Mouse (Mus musculus) Patski (cell line): ENCODE results near the gene Rab7b. TPM values are rescaled to one million over a fixed set of nuclear protein-coding genes. Genes with fewer than 3 reads are reported as not detected.

ENCODE experiments used
- ATAC-seq: fragments of 100-300 bp; one replicate; pipeline ENCODE4 v1.8.0; 2021
- CTCF ChIA-PET: fragments of 350-600 bp; sonication (Branson Sonifier 250); formaldehyde crosslinking; loops from one replicate; lab custom pipeline; 2022; ENCODE audit warnings: inconsistent platforms; lab: Charles Lee
- POLR2A ChIA-PET: fragments of 350-600 bp; sonication (Branson Sonifier 250); formaldehyde crosslinking; loops from one replicate; lab custom pipeline; 2022; ENCODE audit warnings: antibody characterized with exemption, inconsistent platforms; lab: Charles Lee
- DNase-seq: peaks from one replicate; pipeline ENCODE4 v3.0.0-alpha.2; 2011; ENCODE audit warnings: low read depth, low spot score
- H3K27me3 ChIP-seq: fragments of 371-371 bp; one replicate; pipeline ENCODE4 v1.5.1; 2021
- CTCF ChIP-seq: fragments of 100-300 bp; IDR thresholded peaks from one replicate; pipeline ENCODE4 v1.5.1; 2021
- in situ Hi-C: fragments of 300-500 bp; cut with MboI; formaldehyde crosslinking; loops from 3 replicates; pipeline ENCODE4 v1.11.1; 2018; ENCODE audit warnings: low pct_unique_long_range_greater_than_20kb, mixed read lengths
- polyA plus RNA-seq: library from polyadenylated mRNA; unstranded; gene quantifications from one replicate; pipeline ENCODE4 v1.2.3, GENCODE M21; 2021

Rab7b gene
- polyA plus RNA-seq, 1 experiment from 2014 or later, result 0.82 TPM

DNA sequence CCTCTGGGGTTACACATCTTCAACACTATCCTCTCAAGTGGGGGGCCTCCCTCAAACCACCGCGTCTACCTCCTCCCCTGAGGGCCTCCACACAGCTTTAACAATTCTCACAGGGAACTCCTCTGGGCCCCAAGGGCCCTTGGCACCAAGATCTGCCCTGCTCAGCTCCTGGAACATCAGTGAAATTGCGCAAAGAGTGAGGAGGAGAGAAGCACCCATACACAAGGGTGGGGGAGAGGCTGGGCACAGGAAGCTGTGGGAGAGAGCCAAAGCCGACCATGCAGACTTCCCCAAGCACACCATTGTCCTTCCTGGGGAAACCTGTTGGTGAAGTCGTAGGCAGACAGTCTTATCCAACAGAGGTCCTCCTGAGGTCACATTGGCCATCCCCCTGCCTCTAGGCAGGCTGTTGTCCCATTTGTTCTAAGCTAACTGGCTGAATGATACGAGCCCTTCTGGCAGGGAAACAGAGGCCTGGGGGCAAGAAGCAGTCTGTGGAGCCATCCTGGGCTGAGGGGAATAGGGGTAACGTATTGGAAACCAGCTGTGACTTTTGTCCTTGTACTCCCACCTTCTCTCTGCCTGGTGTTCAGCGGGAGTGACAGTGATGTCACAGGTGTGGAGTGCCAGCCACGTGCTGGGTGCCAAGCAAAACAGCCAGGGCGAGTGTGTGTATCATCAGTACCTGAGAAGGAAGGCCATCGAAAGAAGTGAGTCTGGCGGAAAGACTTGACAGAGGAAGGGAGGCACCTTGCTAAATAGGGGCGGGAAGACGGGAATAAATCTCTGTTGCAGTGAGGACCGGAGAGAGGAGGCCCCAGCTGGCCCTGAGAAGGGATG is 61.4 kb downstream of the Rab7b start:
- DNase-seq (no peak), ATAC-seq (no peak)
- TF ChIP-seq CTCF, result no peak
- ChIA-PET POLR2A (interaction anchor here (1.0 kb wide), 1 partner anchor 19 kb away, joined by 3 read pairs; no protein-coding TSS in a partner anchor), CTCF (interaction anchor here (1.4 to 1.6 kb wide), 2 partner anchors 28 to 38 kb away, joined by 3 to 5 read pairs; no protein-coding TSS in a partner anchor)
- in situ Hi-C loops, result loop anchor here (25.0 kb wide), 1 partner anchor 537 kb away; the partner anchor contains the start of gene Klhdc8a
- no peaks in the 10 kb centered on the region for H3K27me3 ChIP-seq

DNA sequence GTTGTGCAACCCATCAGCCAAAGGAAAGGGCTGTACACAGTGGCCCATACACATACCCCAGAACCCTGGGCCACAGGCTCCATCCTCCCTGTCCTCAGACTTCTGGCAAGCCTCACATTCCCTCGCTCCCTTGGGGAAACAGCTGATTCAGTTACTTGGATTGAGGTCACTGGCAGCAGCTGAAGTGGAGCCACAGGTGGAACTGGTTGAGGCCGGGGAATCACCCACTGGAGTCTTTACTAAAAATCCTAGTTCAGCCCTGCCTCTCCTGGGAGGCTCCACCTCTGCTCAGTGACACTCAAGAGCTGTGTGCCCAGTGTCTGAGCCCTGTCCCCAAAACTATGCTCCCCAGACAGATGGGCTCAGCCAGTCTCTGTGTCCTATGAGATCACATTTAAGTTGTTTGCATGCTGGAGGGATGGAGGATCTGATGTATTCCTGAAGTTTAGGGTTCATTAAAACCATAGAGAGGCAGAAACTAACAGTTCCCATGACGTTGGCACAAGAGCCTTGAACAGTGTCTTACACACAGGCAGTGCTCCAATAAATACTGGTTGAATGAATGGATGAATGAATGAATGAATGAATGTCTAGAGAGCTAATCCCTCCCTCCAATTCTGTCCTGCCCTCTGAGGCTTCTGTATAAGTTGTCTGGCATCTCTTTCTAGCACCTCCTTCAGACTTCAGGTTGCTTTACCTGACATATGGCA is 62.8 kb downstream of the Rab7b start:
- TF ChIP-seq CTCF, result no peak
- POLR2A ChIA-PET, result no interaction called here
- in situ Hi-C loops, result no loop called here
- no peak for DNase-seq
- CTCF ChIA-PET, result interaction anchor here (1.4 kb wide), 1 partner anchor 39 kb away, joined by 5 read pairs; no protein-coding TSS in a partner anchor
- no peak for ATAC-seq
- peaks cover 3% of the 10 kb centered on the region for H3K27me3 ChIP-seq

DNA sequence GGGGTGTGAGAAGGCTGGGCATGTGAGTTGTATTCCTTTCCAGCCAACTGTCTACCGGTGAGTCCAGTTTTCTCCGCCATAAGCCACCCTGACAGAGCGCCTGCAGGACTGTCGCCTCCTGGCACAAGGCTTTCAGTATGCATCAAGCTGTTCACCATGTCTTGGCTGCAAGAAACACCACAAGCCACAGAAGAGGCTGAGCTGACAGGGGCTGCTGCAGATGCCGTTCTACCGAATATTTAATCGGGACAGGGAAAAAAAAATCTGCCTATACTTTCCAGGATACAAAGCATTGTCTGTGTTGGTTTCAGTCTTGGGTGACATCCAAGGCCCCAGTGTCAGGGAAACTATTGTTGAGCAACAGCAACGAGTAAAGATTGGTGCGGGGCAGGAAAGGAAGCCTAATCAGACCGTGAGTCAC is 63.4 kb downstream of the Rab7b start:
- CTCF ChIA-PET, result no interaction called here
- no peak for ATAC-seq
- in situ Hi-C loops, result no loop called here
- peaks cover 3% of the 10 kb centered on the region for H3K27me3 ChIP-seq
- no peak for TF ChIP-seq CTCF
- no peak for DNase-seq
- POLR2A ChIA-PET, result no interaction called here

DNA sequence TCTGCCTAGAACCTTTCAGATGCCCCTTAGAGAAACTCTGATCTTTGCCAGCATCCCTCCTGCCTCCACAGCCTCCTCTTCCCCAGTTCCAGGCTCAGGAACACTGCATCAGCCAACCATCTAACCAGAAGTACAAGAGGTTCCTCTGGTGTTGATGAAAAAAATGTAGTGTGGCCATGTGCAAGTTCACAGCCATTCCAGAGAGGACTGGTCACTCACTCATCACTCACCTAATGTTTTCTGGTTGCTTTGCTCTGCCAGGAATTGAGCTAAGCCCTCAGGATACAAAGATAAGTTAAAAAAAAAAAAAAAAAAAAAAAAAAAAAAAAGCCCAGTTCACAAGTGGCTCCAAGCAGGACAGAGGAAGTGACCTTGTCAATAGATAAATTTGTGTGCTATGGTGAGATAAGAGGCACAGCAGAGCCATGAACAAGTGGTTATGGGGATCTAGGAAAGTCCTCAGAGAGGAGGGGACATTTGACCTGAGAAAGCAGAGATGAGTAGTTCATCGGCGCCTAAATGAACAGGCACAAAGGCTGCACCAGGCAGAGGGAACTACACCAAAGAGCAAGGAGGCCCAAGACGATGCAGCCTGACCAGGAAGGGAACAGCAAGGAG is 65.8 kb downstream of the Rab7b start:
- ChIA-PET CTCF (interaction anchor here (1.2 to 1.9 kb wide), 2 partner anchors 10 to 47 kb away, joined by 3 to 4 read pairs; no protein-coding TSS in a partner anchor), POLR2A (interaction anchor here (0.6 kb wide), 1 partner anchor 28 kb away, joined by 4 read pairs; no protein-coding TSS in a partner anchor)
- DNase-seq (no peak), ATAC-seq (no peak)
- H3K27me3 ChIP-seq, result peaks cover 3% of the 10 kb centered on the region
- in situ Hi-C loops, result no loop called here
- TF ChIP-seq CTCF, result no peak

- TF ChIP-seq CTCF, result no peak
- POLR2A ChIA-PET, result no interaction called here
- in situ Hi-C loops, result no loop called here
- peaks cover 3% of the 10 kb centered on the region for H3K27me3 ChIP-seq
- CTCF ChIA-PET, result interaction anchor here (1.2 to 1.9 kb wide), 2 partner anchors 9 to 47 kb away, joined by 3 to 4 read pairs; no protein-coding TSS in a partner anchor
- no peak for ATAC-seq
- DNase-seq, result no peak
Observed at GRCm38 (mm10) chr1:131754916-131755315, 66.4 kb downstream of the Rab7b start.

DNA sequence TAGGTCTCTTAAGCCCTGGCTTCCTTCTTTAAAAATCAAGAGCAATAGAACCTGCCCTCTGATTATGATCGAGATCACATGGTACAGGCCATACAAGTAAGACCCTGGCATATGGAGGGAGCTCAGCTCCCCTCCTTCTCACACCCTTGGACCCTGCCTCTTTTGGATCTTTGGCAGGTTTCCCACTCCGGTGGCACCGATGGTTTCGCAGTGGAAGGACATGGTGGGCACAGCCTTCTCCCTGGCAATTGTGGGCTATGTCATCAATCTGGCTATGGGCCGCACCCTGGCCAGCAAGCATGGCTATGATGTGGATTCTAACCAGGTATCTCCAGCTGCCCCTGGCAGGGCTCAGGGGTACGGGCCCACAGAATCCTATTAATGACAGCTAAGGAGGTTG is 68.7 kb downstream of the Rab7b start:
- H3K27me3 ChIP-seq, result peaks cover 3% of the 10 kb centered on the region
- no peak for ATAC-seq
- CTCF ChIA-PET, result interaction anchor here (1.1 to 3.8 kb wide), 3 partner anchors 18 to 45 kb away, joined by 3 to 13 read pairs (median 3); no protein-coding TSS in a partner anchor
- in situ Hi-C loops, result no loop called here
- POLR2A ChIA-PET, result no interaction called here
- no peak for TF ChIP-seq CTCF
- no peak for DNase-seq

- no peak for DNase-seq
- peaks cover 3% of the 10 kb centered on the region for H3K27me3 ChIP-seq
- ChIA-PET CTCF (interaction anchor here (3.8 kb wide), 1 partner anchor 47 kb away, joined by 13 read pairs; no protein-coding TSS in a partner anchor), POLR2A (no interaction called here)
- TF ChIP-seq CTCF, result no peak
- in situ Hi-C loops, result no loop called here
- no peak for ATAC-seq
Observed at GRCm38 (mm10) chr1:131758796-131759195, 70.3 kb downstream of the Rab7b start.

DNA sequence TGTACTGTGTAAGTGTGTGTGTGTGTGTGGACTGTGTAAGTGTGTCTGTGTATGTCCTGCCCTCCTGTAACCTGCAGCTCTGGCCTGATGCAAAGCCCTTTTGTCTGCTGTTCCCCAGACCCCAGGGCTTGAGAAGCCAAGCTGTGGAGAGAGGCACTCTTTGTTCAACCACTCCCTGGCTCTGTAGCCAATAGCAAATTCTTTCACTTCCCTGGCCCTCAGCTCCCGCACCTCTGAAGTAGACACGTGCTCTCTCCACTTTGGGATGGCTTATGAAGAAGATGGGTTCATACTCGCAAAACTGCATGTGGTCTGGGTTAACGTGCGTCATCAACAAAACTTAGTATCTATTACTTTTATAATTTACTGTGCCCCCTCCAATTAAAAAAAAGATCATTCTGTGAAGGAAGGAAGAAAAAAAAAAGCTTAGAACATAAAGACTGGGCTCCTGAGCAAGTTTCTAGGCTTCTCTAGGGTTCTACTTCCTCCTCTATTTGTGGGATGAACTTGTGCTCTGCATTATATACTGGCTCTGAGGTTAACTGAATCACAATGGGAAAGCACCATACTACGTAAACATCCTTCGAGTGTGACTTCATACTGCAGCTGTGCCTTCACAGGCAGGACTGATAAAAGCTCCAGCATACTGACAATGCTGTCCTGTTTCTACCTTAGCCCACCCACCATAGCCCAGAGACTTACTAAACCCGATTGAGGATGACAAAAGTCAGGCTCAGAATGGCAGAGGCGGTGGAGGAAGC is 71.4 kb downstream of the Rab7b start:
- CTCF ChIA-PET, result interaction anchor here (1.0 to 5.9 kb wide), 2 partner anchors 20 to 47 kb away, joined by 3 to 55 read pairs; no protein-coding TSS in a partner anchor
- no peak for ATAC-seq
- in situ Hi-C loops, result no loop called here
- POLR2A ChIA-PET, result no interaction called here
- no peak for TF ChIP-seq CTCF
- DNase-seq, result no peak
- H3K27me3 ChIP-seq, result peaks cover 9% of the 10 kb centered on the region

DNA sequence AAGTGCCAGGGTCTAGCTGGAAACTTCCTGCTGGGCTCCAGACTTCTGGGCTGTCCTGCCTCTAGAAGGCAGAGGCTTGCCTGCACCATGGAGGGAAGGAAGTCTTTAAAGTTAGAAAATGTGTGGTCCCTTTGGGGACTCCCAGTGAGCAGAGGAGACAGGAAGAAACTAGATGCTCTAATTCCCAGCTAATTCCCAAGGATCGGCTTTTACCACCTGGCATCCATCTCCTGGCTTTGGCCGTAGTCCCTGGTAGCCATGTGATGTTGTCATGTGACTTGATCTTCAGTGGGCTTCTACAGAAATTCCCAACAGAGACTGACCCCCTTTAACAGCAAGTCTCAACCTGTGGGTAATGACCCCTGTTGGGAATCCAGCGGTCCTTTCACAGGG is 71.9 kb downstream of the Rab7b start:
- ChIA-PET POLR2A (no interaction called here), CTCF (interaction anchor here (5.9 kb wide), 1 partner anchor 48 kb away, joined by 55 read pairs; no protein-coding TSS in a partner anchor)
- in situ Hi-C loops, result no loop called here
- no peak for TF ChIP-seq CTCF
- H3K27me3 ChIP-seq, result peaks cover 5% of the 10 kb centered on the region
- DNase-seq, result no peak
- ATAC-seq, result no peak
